Mouse (Mus musculus): ENCODE measurements around the gene Lama1. TPM values are rescaled to one million over a fixed set of nuclear protein-coding genes. Genes with fewer than 3 reads are reported as not detected.
"Not testable (repeated sequence)": the region's sequence is repeated elsewhere in the genome, so short reads cannot be mapped to it uniquely, and the experiment has no call there.

Gene Lama1
- total and polyA plus RNA-seq, 2 experiments from 2014 or later = 0.03 to 0.11 TPM

- Histone ChIP-seq H3K27ac (ENCODE audit: low read depth) (no peak overlapping the region), H3K36me3 (replicated peaks; ENCODE audit: control insufficient read depth, insufficient read depth, low read length) (no peaks in the 10 kb centered on the region), H3K27me3 (ENCODE audit: control insufficient read depth, insufficient read depth, low read length) (no peaks in the 10 kb centered on the region), H3K4me1 (ENCODE audit: control insufficient read depth, insufficient read depth) (no peaks in the 10 kb centered on the region), H3K4me2 (ENCODE audit: low read depth, low read length) (no peak overlapping the region), H3K9ac (replicated peaks; ENCODE audit: low read depth, low read length) (no peak overlapping the region), H3K4me3 (ENCODE audit: low read depth, low read length) (no peak overlapping the region), H3K9me3 (replicated peaks; ENCODE audit: control insufficient read depth, low read length) (no peaks in the 10 kb centered on the region)
- 50% methylated on average over 17 of the region's 17 CpGs for WGBS
- peak; percentile 47 for DNase-seq (ENCODE audit: low spot score)
- no peak for TF ChIP-seq EP300 (IDR thresholded peaks at IDR 0.05; ENCODE audit: low read depth)
- TF ChIP-seq CTCF (IDR thresholded peaks at IDR 0.05; ENCODE audit: low read depth) = peak; percentile 80
- peak; percentile 30; the same call in 1 of the 2 replicates for ATAC-seq (ENCODE audit: insufficient read depth, low read depth)
These were observed 140.5 kb downstream of the Lama1 start for GRCm38 (mm10) chr17:67837351-67838090.

- no peak for ATAC-seq (ENCODE audit: insufficient read depth, low read depth)
- TF ChIP-seq EP300 (IDR thresholded peaks at IDR 0.05; ENCODE audit: low read depth) (no peak), CTCF (IDR thresholded peaks at IDR 0.05; ENCODE audit: low read depth) (no peak)
- WGBS = 76% methylated on average over 13 of the region's 13 CpGs
These were observed 141.9 kb downstream of the Lama1 start for GRCm38 (mm10) chr17:67838948-67839347.

DNA sequence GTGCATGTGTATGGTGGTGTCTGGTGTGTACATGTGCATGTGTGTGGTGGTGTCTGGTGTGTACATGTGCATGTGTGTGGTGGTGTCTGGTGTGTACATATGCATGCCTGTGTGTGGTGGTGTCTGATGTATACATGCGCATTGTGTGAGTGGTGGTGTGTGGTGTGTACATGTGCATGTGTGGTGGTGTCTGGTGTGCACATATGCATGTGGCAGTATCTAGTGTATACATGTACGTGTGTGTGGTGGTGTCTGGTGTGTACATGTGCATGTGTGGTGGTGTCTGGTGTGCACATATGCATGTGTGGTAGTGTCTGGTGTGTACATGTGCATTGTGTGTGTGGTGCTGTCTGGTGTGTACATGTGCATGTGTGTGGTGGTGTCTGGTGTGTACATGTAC is 144.4 kb downstream of the Lama1 start:
- DNase-seq (ENCODE audit: low spot score); H3K9ac ChIP-seq (replicated peaks; ENCODE audit: low read depth, low read length); H3K4me3 ChIP-seq (ENCODE audit: low read depth, low read length); H3K27me3 ChIP-seq (ENCODE audit: control insufficient read depth, insufficient read depth, low read length); H3K9me3 ChIP-seq (replicated peaks; ENCODE audit: control insufficient read depth, low read length); H3K4me2 ChIP-seq (ENCODE audit: low read depth, low read length); ATAC-seq (ENCODE audit: insufficient read depth, low read depth); H3K4me1 ChIP-seq (ENCODE audit: control insufficient read depth, insufficient read depth); H3K27ac ChIP-seq (ENCODE audit: low read depth); H3K36me3 ChIP-seq (replicated peaks; ENCODE audit: control insufficient read depth, insufficient read depth, low read length): not testable (repeated sequence)
- 92% methylated on average over 2 of the region's 2 CpGs for WGBS

More at GRCm38 (mm10) chr17:67838948-67839347, 141.9 kb downstream of the Lama1 start:
- Histone ChIP-seq H3K4me1 (ENCODE audit: control insufficient read depth, insufficient read depth) (no peaks in the 10 kb centered on the region), H3K27me3 (ENCODE audit: control insufficient read depth, insufficient read depth, low read length) (no peaks in the 10 kb centered on the region), H3K9ac (replicated peaks; ENCODE audit: low read depth, low read length) (no peak overlapping the region), H3K4me3 (ENCODE audit: low read depth, low read length) (no peak overlapping the region), H3K9me3 (replicated peaks; ENCODE audit: control insufficient read depth, low read length) (no peaks in the 10 kb centered on the region), H3K4me2 (ENCODE audit: low read depth, low read length) (no peak overlapping the region), H3K36me3 (replicated peaks; ENCODE audit: control insufficient read depth, insufficient read depth, low read length) (no peaks in the 10 kb centered on the region), H3K27ac (ENCODE audit: low read depth) (no peak overlapping the region)
- no peak for DNase-seq (ENCODE audit: low spot score)

DNA sequence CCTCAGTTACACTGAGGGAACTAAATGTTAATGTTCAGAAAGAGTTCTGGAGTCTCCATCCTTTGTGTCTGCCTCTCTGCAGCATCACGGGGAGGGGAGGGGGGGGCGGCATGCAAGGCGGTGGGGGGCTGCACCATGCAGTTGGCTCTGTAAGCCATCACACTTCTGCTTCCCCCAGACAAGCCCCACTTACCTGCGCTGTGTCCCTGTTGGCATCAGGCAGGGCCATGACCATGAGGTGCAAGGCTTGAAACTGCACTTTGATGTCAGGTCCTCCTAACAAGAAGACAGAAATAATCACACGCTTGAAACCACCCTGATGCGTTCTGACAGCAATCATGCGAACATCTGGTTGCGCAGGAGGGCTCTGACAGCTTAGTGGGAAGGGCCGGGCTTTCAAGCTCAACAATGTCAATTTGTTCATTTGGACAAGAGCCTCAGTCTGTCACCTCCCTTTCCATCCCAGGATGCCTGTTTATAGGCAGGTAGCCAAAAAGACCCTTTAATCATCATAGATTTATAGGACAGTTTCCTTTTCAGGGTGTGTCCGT is 164.1 kb downstream of the Lama1 start:
- WGBS = 82% methylated on average over 10 of the region's 10 CpGs
- Histone ChIP-seq H3K27ac (ENCODE audit: low read depth) (no peak overlapping the region), H3K4me1 (ENCODE audit: control insufficient read depth, insufficient read depth) (no peaks in the 10 kb centered on the region), H3K36me3 (replicated peaks; ENCODE audit: control insufficient read depth, insufficient read depth, low read length) (peaks cover 11% of the 10 kb centered on the region; the same call in 1 of the 2 replicates), H3K9me3 (replicated peaks; ENCODE audit: control insufficient read depth, low read length) (no peaks in the 10 kb centered on the region), H3K9ac (replicated peaks; ENCODE audit: low read depth, low read length) (no peak overlapping the region), H3K4me3 (ENCODE audit: low read depth, low read length) (no peak overlapping the region), H3K27me3 (ENCODE audit: control insufficient read depth, insufficient read depth, low read length) (peaks cover 41% of the 10 kb centered on the region), H3K4me2 (ENCODE audit: low read depth, low read length) (no peak overlapping the region)
- ATAC-seq (ENCODE audit: insufficient read depth, low read depth) (no peak), DNase-seq (ENCODE audit: low spot score) (no peak)
- TF ChIP-seq EP300 (IDR thresholded peaks at IDR 0.05; ENCODE audit: low read depth) (no peak), CTCF (IDR thresholded peaks at IDR 0.05; ENCODE audit: low read depth) (no peak)

DNA sequence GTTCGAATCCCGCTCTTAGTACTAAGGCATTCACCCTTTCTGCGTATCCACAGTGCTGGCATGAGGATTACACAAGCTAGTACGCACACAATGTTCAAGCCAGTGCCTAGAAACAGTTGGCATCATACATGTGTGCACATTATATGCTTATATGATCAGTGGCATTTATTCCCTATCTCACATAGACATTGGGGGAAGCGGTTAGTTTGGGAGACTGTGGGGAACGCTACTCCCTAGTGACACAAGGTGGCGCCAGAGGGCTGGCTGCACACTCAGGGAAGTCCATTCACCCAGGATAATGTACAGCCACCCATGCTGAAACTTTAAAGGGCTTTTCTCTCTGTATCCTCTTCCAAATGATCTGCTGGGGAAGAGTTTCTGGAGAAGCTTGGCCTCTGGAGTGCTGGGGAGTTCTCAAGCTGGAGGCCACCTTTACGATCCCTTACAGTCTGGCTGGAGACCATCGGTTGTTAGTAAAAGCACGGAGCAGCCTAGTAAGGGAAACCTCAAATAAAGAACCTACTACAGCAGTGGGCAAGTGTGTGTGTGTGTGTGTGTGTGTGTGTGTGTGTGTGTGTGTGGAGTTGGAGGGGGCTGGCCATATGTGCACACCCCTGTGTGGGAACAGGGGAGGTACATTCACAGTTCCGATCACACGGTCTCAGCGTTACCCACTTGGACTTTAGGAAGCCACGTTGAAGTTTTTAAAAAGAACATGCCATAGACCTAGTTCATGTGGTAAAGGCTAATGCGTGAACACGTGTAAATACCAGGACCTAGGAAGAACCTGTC is 164.9 kb downstream of the Lama1 start:
- Histone ChIP-seq H3K27ac (ENCODE audit: low read depth) (no peak overlapping the region), H3K4me2 (ENCODE audit: low read depth, low read length) (no peak overlapping the region), H3K9me3 (replicated peaks; ENCODE audit: control insufficient read depth, low read length) (no peaks in the 10 kb centered on the region), H3K36me3 (replicated peaks; ENCODE audit: control insufficient read depth, insufficient read depth, low read length) (peaks cover 10% of the 10 kb centered on the region; the same call in 1 of the 2 replicates), H3K9ac (replicated peaks; ENCODE audit: low read depth, low read length) (no peak overlapping the region), H3K4me3 (ENCODE audit: low read depth, low read length) (no peak overlapping the region), H3K4me1 (ENCODE audit: control insufficient read depth, insufficient read depth) (no peaks in the 10 kb centered on the region), H3K27me3 (ENCODE audit: control insufficient read depth, insufficient read depth, low read length) (peaks cover 46% of the 10 kb centered on the region)
- TF ChIP-seq CTCF (IDR thresholded peaks at IDR 0.05; ENCODE audit: low read depth) = peak; percentile 94
- TF ChIP-seq EP300 (IDR thresholded peaks at IDR 0.05; ENCODE audit: low read depth) = no peak
- peak; percentile 47 for ATAC-seq (ENCODE audit: insufficient read depth, low read depth)
- WGBS = 76% methylated on average over 16 of the region's 16 CpGs
- DNase-seq (ENCODE audit: low spot score) = peak; percentile 47
